In genomic region chr19:5739446-5739845, GRCm38 (mm10) we compare ENCODE assay signal across 16 mouse cellular contexts. TPM values are rescaled to one million over a fixed set of nuclear protein-coding genes. Genes with fewer than 3 reads are reported as not detected.
"Had no signal": no experiment of that assay in that cellular context is flagged by ENCODE, and none has a peak within 500 bp of the region (broad histone marks: within the 10 kb centered on the region; RNA-seq: fewer than 3 reads in every experiment).

No protein-coding gene starts in this region.

- H3K4me3 ChIP-seq: kidney, embryonic 15.5 days; liver, embryonic 15.5 days; megakaryocyte, embryonic 14.5 days; midbrain, embryonic 15.5 days; neural tube, embryonic 12.5 days had no signal

- DNase-seq: kidney, adult 2 months; kidney, postnatal 36 days; layer of hippocampus, adult 9-11 months; layer of hippocampus, postnatal 36 days; lung, embryonic 14.5 days; thymus, adult 18-20 months; thymus, postnatal 14 days had no signal

- H3K9me3 ChIP-seq: kidney, embryonic 15.5 days; limb, embryonic 13.5 days; liver, embryonic 15.5 days; megakaryocyte, embryonic 14.5 days; midbrain, embryonic 15.5 days; neural tube, embryonic 12.5 days had no signal

- ATAC-seq: midbrain, embryonic 15.5 days had no signal

- H3K4me2 ChIP-seq: kidney, embryonic 15.5 days; liver, embryonic 11.5 days; liver, embryonic 15.5 days; midbrain, embryonic 11.5 days; midbrain, embryonic 15.5 days; neural tube, embryonic 12.5 days had no signal

- H3K9ac ChIP-seq: kidney, embryonic 15.5 days; limb, embryonic 13.5 days; liver, embryonic 15.5 days; lung, embryonic 14.5 days; midbrain, embryonic 15.5 days; neural tube, embryonic 12.5 days had no signal

- H3K27ac ChIP-seq: liver, embryonic 15.5 days; macrophage; midbrain, embryonic 15.5 days; neural tube, embryonic 12.5 days had no signal

- H3K36me3 ChIP-seq: kidney, embryonic 15.5 days; limb, embryonic 13.5 days; liver, embryonic 15.5 days; midbrain, embryonic 15.5 days; neural tube, embryonic 12.5 days had no signal

RNA-seq across cellular contexts. Expression of gene Kcnk7, which starts 35.3 kb away (rescaled TPM):
- polyA plus RNA-seq: macrophage; midbrain, embryonic 11.5 days had no signal
